Mouse (Mus musculus) left cerebral cortex, postnatal 25 days (tissue): ENCODE measurements around the gene Emsy. TPM values are rescaled to one million over a fixed set of nuclear protein-coding genes. Genes with fewer than 3 reads are reported as not detected.

Experiments used
- DNase-seq, 2 experiments: peaks; one replicate each; pipeline ENCODE4 v3.0.0; 2022; ENCODE audit warnings: low spot score in 2 of 2, mixed read lengths in 1 of 2
- intact Hi-C: fragments of 180-260 bp; cut with DNase I; formaldehyde crosslinking; loops from one replicate; pipeline ENCODE4 v1.15.1; 2025
- total RNA-seq, 2 experiments: library from RNA; stranded (reverse); gene quantifications; 2 replicates each; pipeline ENCODE4 v1.2.3; 2021

The Emsy gene
- 10 to 100 TPM; 62.4 to 68.4 TPM for total RNA-seq

DNA sequence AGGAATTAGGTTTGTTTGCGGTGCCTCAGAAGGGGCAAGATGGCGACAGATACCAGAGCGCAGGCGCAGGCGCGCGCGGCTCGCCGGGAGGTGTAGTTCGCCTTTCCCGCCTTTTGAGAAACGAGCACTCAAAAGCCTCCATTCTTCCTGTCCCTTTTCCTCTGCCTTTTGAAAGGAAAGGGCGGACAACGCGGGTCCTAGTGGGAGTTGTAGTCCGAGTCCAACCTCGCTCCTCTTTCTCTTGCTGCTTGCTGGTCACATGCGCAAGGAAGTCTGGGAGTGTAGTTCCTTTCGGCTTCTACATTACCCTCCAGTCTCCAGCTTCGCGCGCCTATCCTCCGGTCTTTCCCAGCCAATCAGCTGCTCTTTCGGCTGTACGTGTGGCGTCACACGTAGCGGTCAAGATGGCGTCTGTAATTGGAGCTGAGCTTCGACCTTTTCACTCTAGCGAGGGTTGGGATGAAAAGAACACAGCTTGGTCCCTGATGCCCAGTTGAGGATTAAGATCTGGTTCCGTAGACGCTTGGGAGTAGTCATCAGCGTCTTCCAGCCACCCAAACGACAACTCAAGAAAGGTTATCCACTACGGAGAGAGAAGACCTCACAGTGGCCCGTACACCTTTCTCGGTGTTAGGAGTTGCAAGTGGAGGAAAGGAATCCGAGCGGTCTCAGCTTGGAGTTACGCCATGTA, at the start of gene Emsy:
Emsy (minus strand) TSS at position 253 of the 691 bp plus-strand sequence.
- intact Hi-C loops, result loop anchor here (1.0 kb wide), 1 partner anchor 47 kb away; the partner anchor contains the start of gene Thap12
- DNase-seq, result peak; percentile 95 to 99

- no peak for DNase-seq
- intact Hi-C loops, result loop anchor here (10.0 kb wide), 1 partner anchor 219 kb away; the partner anchor contains the start of gene Lrrc32
These were observed 47.7 kb upstream of the Emsy start for GRCm38 (mm10) chr7:98704276-98704675.

GRCm38 (mm10) chr7:98703365-98703881, 46.8 kb upstream of the Emsy start:
- intact Hi-C loops, result loop anchor here (1.0 to 10.0 kb wide), 2 partner anchors 47 to 219 kb away; partner anchors contain the start of genes Emsy and Lrrc32
- peak in 1 of 2 experiments; percentile 20 for DNase-seq

DNA sequence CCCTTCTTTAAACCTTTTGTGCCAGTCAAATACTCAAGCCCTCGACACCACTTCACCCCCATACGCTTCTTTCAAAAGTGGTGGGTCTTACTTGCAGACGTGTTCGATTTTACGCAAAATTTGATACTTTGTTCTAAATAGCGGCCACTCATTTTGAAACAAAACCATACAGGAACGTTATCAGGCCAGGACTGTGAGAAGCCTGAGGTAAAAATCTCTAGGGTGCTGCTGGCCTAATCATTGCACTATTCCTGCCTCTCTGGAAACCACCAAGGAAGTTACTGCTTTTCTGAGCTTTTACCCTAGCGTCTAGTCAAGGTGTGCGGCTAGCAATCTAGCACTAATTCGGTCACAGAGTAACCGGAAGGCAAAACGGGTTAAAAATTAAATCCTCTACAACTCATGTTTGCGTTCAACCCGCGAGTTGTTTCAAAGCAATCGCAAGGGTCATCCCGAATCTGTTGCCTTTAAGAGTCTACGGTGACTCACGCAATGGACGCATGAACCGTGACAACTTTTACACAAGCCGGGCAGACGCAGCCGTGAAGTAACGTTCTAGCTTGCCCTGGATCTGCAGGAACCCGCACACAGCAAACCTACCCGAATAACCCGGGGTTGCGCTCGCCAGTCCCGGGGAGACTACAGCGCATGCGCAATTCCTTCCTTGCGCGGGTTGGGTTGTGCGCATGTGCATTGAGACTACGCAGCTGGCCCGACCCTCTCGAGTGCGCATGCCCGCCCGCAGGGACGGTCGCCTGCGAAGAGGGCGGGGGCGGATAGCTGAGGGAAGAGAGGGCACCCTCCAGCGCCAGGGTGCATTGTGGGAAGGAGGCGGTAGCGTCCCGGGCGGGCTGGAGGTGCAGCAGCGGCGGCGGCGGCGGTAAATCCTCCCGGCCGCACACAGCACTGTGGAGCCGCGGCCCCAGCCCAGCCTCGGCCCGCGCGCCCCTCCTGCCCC, 46.0 kb upstream of the Emsy start, which contains the start of gene Thap12:
Thap12 (plus strand) TSS at position 821 of the 958 bp plus-strand sequence.
- peak; percentile 99 for DNase-seq
- intact Hi-C loops, result loop anchor here (1.0 to 10.0 kb wide), 2 partner anchors 46 to 218 kb away; partner anchors contain the start of genes Emsy and Lrrc32

GRCm38 (mm10) chr7:98701771-98702170, 45.2 kb upstream of the Emsy start:
- intact Hi-C loops, result loop anchor here (10.0 kb wide), 1 partner anchor 217 kb away; the partner anchor contains the start of gene Lrrc32

DNA sequence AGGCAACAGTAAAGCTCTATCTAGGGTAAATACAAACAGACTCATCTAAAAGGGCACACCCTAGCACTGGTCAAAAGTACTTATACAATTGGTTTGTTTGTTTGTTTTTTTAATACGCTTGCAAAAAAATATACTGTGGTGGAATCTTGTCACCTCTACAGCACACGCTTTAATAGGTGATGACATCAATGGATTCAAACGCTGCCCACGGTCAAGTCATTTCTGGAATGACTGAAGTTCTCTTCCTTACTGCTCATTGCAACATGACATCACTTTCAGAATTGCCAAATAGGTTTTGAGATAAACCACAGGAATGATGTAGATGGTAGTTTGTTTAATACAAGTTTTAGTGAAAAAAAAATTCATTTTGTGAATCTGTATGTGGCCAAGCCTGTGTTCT, 42.0 kb upstream of the Emsy start:
- intact Hi-C loops, result no loop called here
- no peak for DNase-seq

More at GRCm38 (mm10) chr7:98701771-98702170, 45.2 kb upstream of the Emsy start:
- DNase-seq, result no peak

GRCm38 (mm10) chr7:98698041-98698440, 41.5 kb upstream of the Emsy start:
- intact Hi-C loops, result no loop called here
- no peak for DNase-seq

DNA sequence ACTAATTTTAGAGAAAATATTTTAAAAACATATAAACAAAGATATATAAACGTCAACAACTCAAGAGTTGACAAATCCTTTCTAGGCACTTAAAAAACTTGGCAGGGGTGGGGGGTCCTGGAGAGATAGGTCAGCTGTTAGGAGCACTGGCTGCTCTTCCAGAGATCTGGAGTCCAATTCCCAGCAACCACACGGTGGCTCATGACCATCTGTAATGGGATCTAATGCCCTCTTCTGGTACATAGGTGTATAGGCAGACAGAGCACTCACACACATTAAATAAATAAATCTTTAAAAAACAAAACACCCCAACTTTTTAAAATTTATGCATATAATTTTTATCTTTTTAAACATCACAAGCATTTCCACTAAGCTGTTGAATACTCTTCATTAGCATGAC, 40.9 kb upstream of the Emsy start:
- no peak for DNase-seq
- intact Hi-C loops, result no loop called here

- intact Hi-C loops, result no loop called here
- DNase-seq, result peak; percentile 13 to 62
These were observed 37.5 kb upstream of the Emsy start for GRCm38 (mm10) chr7:98694046-98694445.

DNA sequence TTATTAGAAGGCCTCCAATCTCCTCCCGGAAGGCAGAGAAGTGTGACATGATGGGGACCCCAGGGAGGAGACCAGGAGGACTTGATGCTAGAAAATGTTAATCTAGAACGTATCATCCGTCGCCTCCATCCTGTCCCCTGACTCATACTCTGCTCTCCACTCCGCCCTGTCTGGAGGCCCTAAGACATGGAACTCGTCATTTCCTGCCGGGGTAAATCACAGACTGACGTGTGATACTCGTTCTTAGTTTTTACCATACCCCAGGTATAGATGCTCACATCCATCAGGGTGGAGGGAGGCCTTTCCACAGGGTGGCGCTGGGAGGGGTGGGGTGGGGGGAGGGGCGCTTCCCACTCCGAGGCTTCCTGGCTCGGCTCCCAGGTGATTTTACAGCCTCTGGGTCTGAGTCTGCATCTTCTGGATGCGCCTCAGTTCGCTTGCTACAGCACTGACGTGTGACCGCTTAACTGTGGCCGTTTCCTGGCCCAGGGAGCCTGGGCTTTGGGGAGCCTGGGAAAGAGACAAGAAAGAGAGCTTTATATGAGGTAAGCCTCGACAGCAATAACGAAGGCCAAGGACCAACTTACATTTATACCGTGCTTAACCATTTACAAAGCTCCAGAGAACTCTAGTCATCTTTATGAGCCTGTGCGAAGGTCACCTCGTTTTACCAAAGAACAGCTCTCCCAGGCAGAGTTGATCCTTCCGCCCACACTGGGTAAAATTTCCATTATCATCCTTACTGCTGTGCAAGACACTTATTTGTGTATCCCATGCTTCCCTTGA, 36.4 kb upstream of the Emsy start:
- intact Hi-C loops, result no loop called here
- DNase-seq, result peak; percentile 18 to 19

DNA sequence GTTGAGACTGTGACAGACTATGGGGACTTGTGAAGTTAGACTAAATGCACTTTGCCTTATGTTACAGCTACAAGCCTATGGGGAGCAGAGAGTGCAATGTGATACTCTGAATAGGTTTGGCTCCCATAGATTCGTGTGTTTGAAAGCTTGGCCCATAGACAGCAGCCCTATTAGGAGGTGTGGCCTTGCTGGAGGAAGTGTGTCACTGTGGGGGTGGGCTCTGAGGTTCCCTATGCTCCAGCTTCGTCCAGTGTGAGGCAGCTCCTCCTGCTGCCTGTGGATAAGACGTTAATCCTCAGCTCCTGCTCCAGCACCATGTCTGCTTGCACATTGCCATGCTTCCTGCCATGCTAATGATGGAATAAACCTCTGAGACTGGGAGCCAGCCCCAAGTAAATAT, 34.2 kb upstream of the Emsy start:
- no peak for DNase-seq
- intact Hi-C loops, result no loop called here

- no peak for DNase-seq
- intact Hi-C loops, result no loop called here
These were observed 33.5 kb upstream of the Emsy start for GRCm38 (mm10) chr7:98690126-98690525.

DNA sequence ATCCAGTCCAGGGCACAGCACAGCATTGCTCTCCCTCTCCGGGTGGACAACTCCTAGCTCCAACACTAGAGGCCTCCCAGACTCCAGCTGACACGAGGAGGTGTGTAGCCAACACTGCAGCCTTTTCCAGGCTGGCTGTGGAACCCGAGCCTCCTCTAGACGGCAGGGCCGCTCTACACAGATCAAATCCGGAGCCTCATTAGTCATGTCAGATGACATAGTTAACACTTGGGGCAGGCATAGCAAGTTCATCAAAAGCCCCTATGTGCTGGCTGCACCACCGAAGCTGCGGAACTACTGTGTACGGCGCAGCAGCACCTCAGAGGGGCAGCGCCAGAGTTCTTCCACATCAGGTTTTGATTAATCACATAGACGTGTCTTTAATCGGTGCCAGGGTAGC, 29.3 kb upstream of the Emsy start:
- DNase-seq, result no peak
- intact Hi-C loops, result no loop called here

- DNase-seq, result no peak
- intact Hi-C loops, result no loop called here
These were observed 26.2 kb upstream of the Emsy start for GRCm38 (mm10) chr7:98682821-98683220.

DNA sequence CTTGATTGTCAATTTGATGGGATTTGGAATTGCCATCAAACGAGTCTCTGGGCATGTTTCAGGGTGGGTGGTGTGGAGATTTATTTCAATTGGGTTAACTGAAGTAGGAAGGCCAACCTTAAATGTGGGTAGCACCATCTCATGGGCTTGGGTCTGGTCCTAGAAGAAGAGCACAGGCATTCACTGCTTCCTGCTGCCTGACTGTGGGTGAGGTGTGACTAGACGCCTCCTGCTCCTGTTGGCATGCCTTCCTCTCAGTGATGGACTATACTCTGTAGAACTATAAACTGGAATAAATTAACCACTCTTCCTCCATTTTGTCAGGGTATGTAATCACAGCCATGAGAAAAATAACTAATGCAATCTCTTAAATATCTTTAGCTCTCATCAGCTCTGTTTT, 24.1 kb upstream of the Emsy start:
- DNase-seq, result peak in 1 of 2 experiments; percentile 66
- intact Hi-C loops, result no loop called here

DNA sequence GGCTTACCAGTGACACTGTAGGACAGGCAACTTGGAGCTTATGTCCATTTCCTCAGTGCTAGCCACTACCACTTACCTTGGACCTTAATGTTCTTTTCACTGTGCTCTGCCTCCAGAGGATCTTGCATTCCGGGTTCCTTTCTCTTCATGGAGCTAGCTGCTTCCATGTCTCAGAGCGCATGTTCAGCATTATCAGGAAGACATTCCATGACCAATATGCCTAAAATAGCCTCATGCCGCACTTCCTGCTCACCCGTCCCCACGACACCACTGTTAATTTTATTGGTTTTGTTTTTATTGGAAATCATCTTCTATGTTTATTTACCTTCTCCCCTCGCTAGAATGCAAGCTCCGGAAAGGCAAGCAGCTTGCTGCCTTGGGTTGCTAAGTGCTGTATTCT, 21.9 kb upstream of the Emsy start:
- intact Hi-C loops, result no loop called here

GRCm38 (mm10) chr7:98677511-98677910, 20.9 kb upstream of the Emsy start:
- no peak for DNase-seq
- intact Hi-C loops, result no loop called here

More for the DNA sequence above, 21.9 kb upstream of the Emsy start:
- no peak for DNase-seq

GRCm38 (mm10) chr7:98674344-98674743, 17.8 kb upstream of the Emsy start:
- no peak for DNase-seq
- intact Hi-C loops, result no loop called here
